Mouse (Mus musculus): Measurements from ENCODE around the gene Msantd3.

DNA sequence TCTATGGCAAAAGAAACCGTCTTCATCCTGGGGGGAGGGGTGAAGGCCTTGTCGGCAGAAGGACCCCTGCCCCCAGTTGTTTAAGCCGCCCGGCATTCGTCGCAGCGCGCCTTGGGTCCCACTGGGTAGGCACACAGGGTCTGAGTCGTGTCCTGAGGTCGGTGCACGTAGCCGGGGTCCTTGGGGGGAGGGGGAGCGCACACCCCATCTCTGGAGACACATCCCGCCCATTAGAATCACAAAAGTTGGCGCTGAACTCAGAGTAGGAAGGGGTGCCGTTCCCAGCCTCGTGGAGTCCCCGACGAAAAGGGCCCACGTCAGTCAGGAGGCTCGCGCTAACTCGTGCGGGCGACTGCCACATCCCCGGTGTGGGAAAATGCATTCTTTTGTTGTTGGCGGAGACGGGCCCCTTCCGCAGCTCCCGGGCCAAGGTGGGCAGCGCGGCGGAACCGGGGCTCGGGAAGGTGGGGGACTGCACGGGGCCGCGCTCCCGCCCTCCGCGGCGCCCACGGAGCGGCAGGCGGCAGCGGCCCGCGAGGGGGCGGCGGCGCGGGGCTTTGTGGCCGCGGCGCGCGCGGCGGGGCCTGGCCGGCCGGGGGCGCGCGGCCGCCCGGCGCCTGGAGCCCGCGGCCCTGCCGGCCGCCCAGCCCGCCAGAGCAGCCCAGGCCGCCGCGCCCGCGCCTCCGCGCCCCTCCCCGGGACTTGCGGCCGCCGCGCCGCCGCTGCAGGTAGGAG, at the start of gene Msantd3:
- TF ChIP-seq EP300 (IDR thresholded peaks at IDR 0.05; ENCODE audit: insufficient read depth, low read depth, low read length) (no peak), POLR2A (IDR thresholded peaks at IDR 0.05; ENCODE audit: insufficient read depth, low read depth, low read length) (no peak)

Measured in heart, adult 2 months (tissue).